Comparison of ENCODE assay signal across 18 mouse cellular contexts in the genomic region with DNA sequence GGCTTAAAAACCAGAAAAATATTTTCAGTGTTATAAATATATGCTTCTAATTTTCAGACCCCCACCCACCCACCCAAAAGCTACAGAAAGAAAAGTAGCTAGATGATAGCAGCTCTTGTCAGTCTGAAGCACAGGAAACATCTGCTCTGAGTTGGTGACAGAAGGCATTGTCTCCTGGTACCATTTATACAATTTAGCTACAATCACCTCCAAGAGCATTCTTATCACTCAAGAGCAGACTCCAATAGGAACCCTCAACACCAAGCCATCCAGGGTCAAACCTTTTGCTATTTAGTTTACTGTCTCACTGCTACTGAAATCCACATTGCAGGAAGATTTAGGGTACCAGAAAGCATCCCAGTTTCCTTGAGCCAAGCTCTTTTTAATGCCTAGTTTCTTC.
"Had no signal": no experiment of that assay in that cellular context is flagged by ENCODE, and none has a peak within 500 bp of the region (broad histone marks: within the 10 kb centered on the region; RNA-seq: fewer than 3 reads in every experiment).

No protein-coding gene starts in this region.

- H3K4me3 ChIP-seq: left cerebral cortex, adult 2 months; lung, embryonic 15.5 days; midbrain, embryonic 12.5 days; midbrain, embryonic 15.5 days; neural tube, embryonic 12.5 days; neural tube, embryonic 15.5 days; stomach, embryonic 15.5 days had no signal

- H3K27ac ChIP-seq: left cerebral cortex, adult 2 months; lung, embryonic 15.5 days; midbrain, embryonic 12.5 days; midbrain, embryonic 15.5 days; neural tube, embryonic 12.5 days; neural tube, embryonic 15.5 days; stomach, embryonic 15.5 days had no signal

- ATAC-seq: intestine, postnatal 0 days; midbrain, embryonic 15.5 days had no signal

- DNase-seq: kidney, adult 2 months; kidney, postnatal 10 days; kidney, postnatal 36 days; lung, adult 18-20 months; lung, postnatal 10 days; lung, postnatal 36 days; right cerebral cortex, postnatal 14 days; right cerebral cortex, postnatal 4 days; thymus, adult 18-20 months; thymus, postnatal 36 days had no signal

- H3K27me3 ChIP-seq: lung, embryonic 15.5 days; midbrain, embryonic 12.5 days; midbrain, embryonic 15.5 days; neural tube, embryonic 12.5 days; neural tube, embryonic 15.5 days; stomach, embryonic 15.5 days had no signal

- H3K9me3 ChIP-seq: lung, embryonic 15.5 days; midbrain, embryonic 12.5 days; midbrain, embryonic 15.5 days; neural tube, embryonic 12.5 days; neural tube, embryonic 15.5 days; stomach, embryonic 15.5 days had no signal

- H3K4me1 ChIP-seq: lung, embryonic 15.5 days; midbrain, embryonic 12.5 days; midbrain, embryonic 15.5 days; neural tube, embryonic 12.5 days; neural tube, embryonic 15.5 days; stomach, embryonic 15.5 days had no signal

- H3K9ac ChIP-seq: lung, embryonic 15.5 days; midbrain, embryonic 12.5 days; midbrain, embryonic 15.5 days; neural tube, embryonic 12.5 days; neural tube, embryonic 15.5 days; stomach, embryonic 15.5 days had no signal

- H3K4me2 ChIP-seq: lung, embryonic 15.5 days; midbrain, embryonic 12.5 days; midbrain, embryonic 15.5 days; neural tube, embryonic 12.5 days; neural tube, embryonic 15.5 days; stomach, embryonic 15.5 days had no signal
